Mouse (Mus musculus): ENCODE data around the gene Tsc1. TPM values are rescaled to one million over a fixed set of nuclear protein-coding genes. Genes with fewer than 3 reads are reported as not detected.

Gene Tsc1
- polyA plus RNA-seq, 1 experiment, result 34.4 TPM

DNA sequence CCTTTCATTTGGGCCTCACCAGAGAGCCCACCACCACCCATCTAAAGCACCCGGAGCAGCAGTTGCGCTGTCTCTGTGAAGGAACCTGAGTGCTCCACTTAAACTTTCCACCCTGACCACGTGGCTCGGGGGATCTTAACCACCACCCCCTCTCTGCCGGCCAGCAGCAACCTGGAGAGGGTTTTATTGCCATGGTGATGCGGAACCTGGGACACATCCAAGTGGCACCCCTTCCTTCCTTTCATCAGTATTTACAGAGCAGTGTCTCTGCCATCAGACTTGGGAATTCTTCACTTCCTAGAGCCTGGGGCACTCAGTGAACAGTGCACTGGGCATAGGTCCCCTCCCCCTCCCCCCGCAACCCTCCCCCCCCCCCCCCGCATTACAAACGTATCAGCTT is 82.9 kb downstream of the Tsc1 start:
- H3K27ac ChIP-seq (ENCODE audit: insufficient read depth, low read length), result no peak overlapping the region
- H3K4me1 ChIP-seq (ENCODE audit: control insufficient read depth, insufficient read depth, low read length), result no peaks in the 10 kb centered on the region
- H3K4me3 ChIP-seq (replicated peaks; ENCODE audit: insufficient read depth, low read depth, low read length), result no peak overlapping the region
- 50% methylated on average over 9 of the region's 9 CpGs for WGBS
- no peak for DNase-seq
- TF ChIP-seq POLR2A (IDR thresholded peaks at IDR 0.05; ENCODE audit: borderline replicate concordance, insufficient read depth, low read length) (no peak), CTCF (IDR thresholded peaks at IDR 0.05; ENCODE audit: borderline replicate concordance, insufficient read depth, low read depth, low read length) (no peak)
- no peaks in the 10 kb centered on the region for H3K27me3 ChIP-seq (ENCODE audit: control insufficient read depth, insufficient read depth, low read length)

DNA sequence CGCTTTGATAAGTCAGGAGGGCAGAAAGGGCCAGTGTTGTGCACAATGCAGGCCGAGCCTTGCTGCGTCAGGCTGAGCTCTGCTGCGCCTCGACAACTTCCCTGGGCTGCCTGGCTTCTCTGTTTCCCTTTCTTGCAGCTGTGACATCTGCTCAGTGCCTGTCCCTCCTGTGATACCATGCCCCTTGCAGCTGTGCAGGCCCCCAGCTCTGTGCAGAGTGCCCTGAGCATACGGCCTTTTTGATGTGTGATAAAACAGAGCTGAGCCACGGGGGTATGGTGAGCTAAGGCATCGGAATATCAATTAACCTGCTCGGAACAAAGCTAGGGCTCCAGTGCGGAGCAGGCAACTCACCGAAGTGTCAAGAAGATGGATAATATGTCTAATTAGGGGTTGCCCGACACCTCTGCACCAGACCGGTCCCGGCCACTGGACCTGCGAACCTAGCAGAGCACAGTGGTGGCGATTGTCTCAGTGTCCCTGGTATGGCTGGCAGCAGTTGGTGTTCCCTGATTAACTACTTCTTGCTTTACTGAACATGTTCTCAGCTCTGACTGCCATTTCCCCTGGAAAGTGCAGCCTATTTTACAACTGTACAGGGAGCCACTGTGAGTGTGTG is 86.9 kb downstream of the Tsc1 start:
- no peak for DNase-seq
- no peak for TF ChIP-seq POLR2A (IDR thresholded peaks at IDR 0.05; ENCODE audit: borderline replicate concordance, insufficient read depth, low read length)
- TF ChIP-seq CTCF (IDR thresholded peaks at IDR 0.05; ENCODE audit: borderline replicate concordance, insufficient read depth, low read depth, low read length), result no peak
- no peaks in the 10 kb centered on the region for H3K4me1 ChIP-seq (ENCODE audit: control insufficient read depth, insufficient read depth, low read length)
- H3K4me3 ChIP-seq (replicated peaks; ENCODE audit: insufficient read depth, low read depth, low read length), result no peak overlapping the region
- 58% methylated on average over 16 of the region's 16 CpGs for WGBS
- no peaks in the 10 kb centered on the region for H3K27me3 ChIP-seq (ENCODE audit: control insufficient read depth, insufficient read depth, low read length)
- no peak overlapping the region for H3K27ac ChIP-seq (ENCODE audit: insufficient read depth, low read length)

DNA sequence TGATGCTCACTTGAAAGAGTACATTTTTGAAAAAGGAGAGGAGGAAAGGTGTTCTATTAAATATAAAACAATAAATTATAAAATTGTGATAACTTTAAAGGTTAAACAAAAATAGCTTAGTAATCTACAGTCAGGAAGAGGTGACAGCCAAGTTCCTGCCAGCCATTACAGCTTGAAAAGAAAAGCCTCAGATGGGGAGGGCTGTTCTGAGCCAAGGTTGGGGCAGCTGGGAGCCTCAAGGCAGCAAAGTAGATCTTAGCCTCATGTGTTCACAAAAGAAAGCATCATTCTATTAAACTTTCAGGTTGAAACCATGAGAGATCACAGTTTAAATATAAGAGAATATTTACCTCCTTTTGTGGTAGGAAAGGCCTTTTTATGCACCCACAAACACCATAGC is 89.6 kb downstream of the Tsc1 start:
- Histone ChIP-seq H3K27ac (ENCODE audit: insufficient read depth, low read length) (no peak overlapping the region), H3K4me1 (ENCODE audit: control insufficient read depth, insufficient read depth, low read length) (no peaks in the 10 kb centered on the region), H3K27me3 (ENCODE audit: control insufficient read depth, insufficient read depth, low read length) (no peaks in the 10 kb centered on the region), H3K4me3 (replicated peaks; ENCODE audit: insufficient read depth, low read depth, low read length) (no peak overlapping the region)
- DNase-seq, result no peak
- no peak for TF ChIP-seq CTCF (IDR thresholded peaks at IDR 0.05; ENCODE audit: borderline replicate concordance, insufficient read depth, low read depth, low read length)
- no peak for TF ChIP-seq POLR2A (IDR thresholded peaks at IDR 0.05; ENCODE audit: borderline replicate concordance, insufficient read depth, low read length)

DNA sequence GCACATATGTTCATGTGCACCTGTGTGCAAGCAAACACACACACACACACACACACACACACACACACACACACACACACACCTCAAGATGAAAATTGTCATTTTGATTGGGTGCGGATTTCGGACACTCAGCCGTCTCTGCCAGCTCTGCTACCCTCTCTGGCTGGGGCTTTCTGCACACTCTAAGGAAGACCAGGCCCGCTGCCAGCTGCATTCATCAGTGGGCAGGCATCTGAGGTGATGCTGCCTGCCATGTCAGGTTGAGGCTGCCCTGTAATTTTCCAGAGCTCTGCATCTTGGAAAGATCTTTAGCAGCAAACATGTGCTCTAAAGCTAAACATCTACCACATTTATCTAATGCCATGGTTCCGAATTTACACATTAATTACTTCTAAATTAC is 96.1 kb downstream of the Tsc1 start:
- no peak for TF ChIP-seq CTCF (IDR thresholded peaks at IDR 0.05; ENCODE audit: borderline replicate concordance, insufficient read depth, low read depth, low read length)
- no peak for TF ChIP-seq POLR2A (IDR thresholded peaks at IDR 0.05; ENCODE audit: borderline replicate concordance, insufficient read depth, low read length)
- H3K27ac ChIP-seq (ENCODE audit: insufficient read depth, low read length), result no peak overlapping the region
- no peak overlapping the region for H3K4me3 ChIP-seq (replicated peaks; ENCODE audit: insufficient read depth, low read depth, low read length)
- peak; percentile 20 to 58 for DNase-seq
- no peaks in the 10 kb centered on the region for H3K4me1 ChIP-seq (ENCODE audit: control insufficient read depth, insufficient read depth, low read length)
- no peaks in the 10 kb centered on the region for H3K27me3 ChIP-seq (ENCODE audit: control insufficient read depth, insufficient read depth, low read length)
- WGBS, result 18% methylated on average over 5 of the region's 5 CpGs

DNA sequence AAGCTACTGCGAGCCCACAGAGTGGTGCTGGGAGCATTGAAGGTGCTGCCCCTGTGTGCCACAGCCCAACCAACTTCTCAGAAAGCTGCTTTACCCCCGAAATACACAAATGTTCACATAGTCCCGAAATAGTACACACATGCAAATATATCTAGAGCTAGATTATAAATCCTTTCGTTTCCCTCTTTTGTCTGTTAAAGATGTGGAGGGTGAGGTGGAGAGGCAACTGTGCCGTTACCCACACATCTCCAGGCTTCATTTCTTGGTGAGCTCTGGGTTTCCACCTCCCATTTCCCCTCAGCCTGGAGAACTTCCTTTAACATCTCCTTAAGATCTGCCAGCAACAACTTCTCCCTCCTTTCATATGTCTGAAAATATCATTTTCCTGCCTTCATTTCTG is 99.1 kb downstream of the Tsc1 start:
- 85% methylated on average over 5 of the region's 5 CpGs for WGBS
- no peak overlapping the region for H3K4me3 ChIP-seq (replicated peaks; ENCODE audit: insufficient read depth, low read depth, low read length)
- TF ChIP-seq CTCF (IDR thresholded peaks at IDR 0.05; ENCODE audit: borderline replicate concordance, insufficient read depth, low read depth, low read length) (no peak), POLR2A (IDR thresholded peaks at IDR 0.05; ENCODE audit: borderline replicate concordance, insufficient read depth, low read length) (no peak)
- H3K27me3 ChIP-seq (ENCODE audit: control insufficient read depth, insufficient read depth, low read length), result no peaks in the 10 kb centered on the region
- no peaks in the 10 kb centered on the region for H3K4me1 ChIP-seq (ENCODE audit: control insufficient read depth, insufficient read depth, low read length)
- no peak for DNase-seq
- H3K27ac ChIP-seq (ENCODE audit: insufficient read depth, low read length), result no peak overlapping the region

Other genes starting within 250 kb of the Tsc1 start
- 11.5 and 12.4 TPM in 2 replicates for gene Ppp1r26, start 194.4 kb upstream of the Tsc1 start, polyA plus RNA-seq (2012; rRNA removed)
- gene 1700007K13Rik, start 174.9 kb upstream of the Tsc1 start, polyA plus RNA-seq (2012; rRNA removed), result 4.0 TPM in 2 replicates
- 43.2 and 44.5 TPM in 2 replicates for gene Mrps2, start 173.2 kb upstream of the Tsc1 start, polyA plus RNA-seq (2012; rRNA removed)
- gene Gbgt1, start 144.3 kb upstream of the Tsc1 start, polyA plus RNA-seq (2012; rRNA removed), result 1.1 and 1.5 TPM in 2 replicates
- 0.48 TPM in 1 of 2 replicates, not detected in the other for gene Gm10134, start 135.1 kb upstream of the Tsc1 start, polyA plus RNA-seq (2012; rRNA removed)
- 133 and 151 TPM in 2 replicates for gene Ralgds, start 128.1 kb upstream of the Tsc1 start, polyA plus RNA-seq (2012; rRNA removed)
- gene Cel, start 77.8 kb upstream of the Tsc1 start, polyA plus RNA-seq (2012; rRNA removed), result 0.10 TPM in 2 replicates
- gene Gtf3c5, start 57.5 kb upstream of the Tsc1 start, polyA plus RNA-seq (2012; rRNA removed), result 32.4 and 32.6 TPM in 2 replicates
- 0.18 TPM in 1 of 2 replicates, not detected in the other for gene Gfi1b, start 19.2 kb upstream of the Tsc1 start, polyA plus RNA-seq (2012; rRNA removed)
- gene Spaca9, start 58.5 kb downstream of the Tsc1 start, polyA plus RNA-seq (2012; rRNA removed), result 0.61 and 1.5 TPM in 2 replicates
- 0.70 and 0.98 TPM in 2 replicates for gene Ak8, start 58.9 kb downstream of the Tsc1 start, polyA plus RNA-seq (2012; rRNA removed)
- 15.5 and 15.7 TPM in 2 replicates for gene Gtf3c4, start 199.1 kb downstream of the Tsc1 start, polyA plus RNA-seq (2012; rRNA removed)
- gene Ddx31, start 199.2 kb downstream of the Tsc1 start, polyA plus RNA-seq (2012; rRNA removed), result 5.8 and 6.4 TPM in 2 replicates

Data from cerebellum, adult 2 months (tissue).